Mouse (Mus musculus) lung, postnatal 25 days (tissue): ENCODE measurements around the gene Jdp2.
"Not testable (repeated sequence)": the region's sequence is repeated elsewhere in the genome, so short reads cannot be mapped to it uniquely, and the experiment has no call there.

Source experiments
- DNase-seq: peaks from one replicate; pipeline ENCODE4 v3.0.0; 2022; ENCODE audit warnings: low spot score

Gene Jdp2

DNA sequence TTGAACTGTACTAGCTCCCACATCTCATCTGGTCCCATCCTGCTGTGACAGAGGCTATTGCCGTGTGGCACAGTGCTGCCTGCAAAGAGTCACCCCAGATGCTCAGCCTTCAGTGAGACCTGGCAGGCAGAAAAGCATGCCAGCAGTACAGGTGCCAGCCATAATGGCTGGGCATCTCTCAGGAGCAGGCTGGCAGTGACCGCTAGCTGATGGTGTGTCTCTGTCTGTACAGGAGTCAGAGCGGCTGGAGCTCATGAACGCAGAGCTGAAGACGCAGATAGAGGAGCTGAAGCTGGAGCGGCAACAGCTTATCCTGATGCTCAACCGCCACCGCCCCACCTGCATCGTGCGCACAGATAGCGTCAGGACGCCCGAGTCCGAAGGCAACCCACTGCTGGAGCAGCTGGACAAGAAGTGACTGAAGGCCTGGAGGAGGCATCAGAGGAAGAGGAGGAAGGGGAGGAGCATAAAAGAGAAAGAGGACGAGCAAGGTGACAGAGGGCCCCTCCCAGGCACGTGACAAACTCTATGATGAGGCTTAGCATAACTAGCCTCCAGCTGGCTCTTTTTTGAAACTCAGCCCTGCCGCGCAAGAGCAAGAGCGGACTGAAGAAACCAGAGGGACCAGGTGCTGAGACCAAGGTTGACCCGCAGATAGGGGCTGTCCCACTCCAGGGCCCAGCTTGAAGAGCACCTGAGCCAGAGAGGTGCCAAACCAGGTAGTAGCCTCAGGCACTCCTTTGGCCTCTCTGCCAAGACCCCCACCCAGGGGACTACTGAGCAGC, 39.9 kb downstream of the Jdp2 start:
- DNase-seq, result no peak

GRCm38 (mm10) chr12:85639326-85640008, 40.6 kb downstream of the Jdp2 start:
- DNase-seq, result peak; percentile 90

- peak; percentile 37 for DNase-seq
Measured at GRCm38 (mm10) chr12:85640852-85641563, 42.2 kb downstream of the Jdp2 start.

DNA sequence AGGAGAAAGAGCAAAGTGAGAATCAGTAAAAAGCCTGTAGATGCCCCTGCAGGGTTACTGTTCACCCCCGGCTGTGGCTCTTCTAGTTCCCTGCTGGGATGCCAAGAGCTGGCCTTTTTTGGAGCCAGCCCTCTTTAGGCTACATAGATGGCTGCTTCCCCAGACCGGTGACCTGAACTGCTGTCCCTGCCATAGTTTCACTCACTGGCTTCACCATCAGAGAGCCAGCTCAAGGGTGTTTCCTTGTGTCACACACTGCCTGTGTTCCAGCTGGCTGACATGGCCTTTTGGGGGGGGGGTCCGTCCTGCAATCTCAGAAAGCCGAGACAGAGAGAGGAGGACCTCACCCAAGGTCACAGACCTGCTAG, 42.7 kb downstream of the Jdp2 start:
- no peak for DNase-seq

GRCm38 (mm10) chr12:85643735-85644134, 44.9 kb downstream of the Jdp2 start:
- peak; percentile 27 for DNase-seq

GRCm38 (mm10) chr12:85645664-85646063, 46.8 kb downstream of the Jdp2 start:
- DNase-seq, result peak; percentile 59

DNA sequence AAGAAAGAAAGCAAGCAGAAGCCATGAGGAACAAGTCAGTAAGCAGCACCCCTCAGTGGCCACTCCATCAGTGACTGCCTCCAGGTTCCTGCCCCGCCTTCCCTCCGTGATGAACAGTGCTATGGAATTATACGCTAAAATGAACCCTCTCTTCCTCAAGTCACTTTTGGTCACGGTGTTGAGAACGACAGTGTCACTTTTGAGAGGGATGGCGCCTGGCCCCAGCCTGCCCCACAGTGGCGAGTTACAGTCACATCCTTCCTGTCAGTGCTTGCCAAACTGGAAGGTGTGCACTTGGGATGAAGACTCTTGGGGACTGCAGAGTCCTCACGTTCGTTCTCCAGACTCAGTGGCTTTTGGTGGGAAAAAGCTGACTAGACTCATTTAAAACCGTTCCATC, 48.5 kb downstream of the Jdp2 start:
- DNase-seq, result peak; percentile 46

DNA sequence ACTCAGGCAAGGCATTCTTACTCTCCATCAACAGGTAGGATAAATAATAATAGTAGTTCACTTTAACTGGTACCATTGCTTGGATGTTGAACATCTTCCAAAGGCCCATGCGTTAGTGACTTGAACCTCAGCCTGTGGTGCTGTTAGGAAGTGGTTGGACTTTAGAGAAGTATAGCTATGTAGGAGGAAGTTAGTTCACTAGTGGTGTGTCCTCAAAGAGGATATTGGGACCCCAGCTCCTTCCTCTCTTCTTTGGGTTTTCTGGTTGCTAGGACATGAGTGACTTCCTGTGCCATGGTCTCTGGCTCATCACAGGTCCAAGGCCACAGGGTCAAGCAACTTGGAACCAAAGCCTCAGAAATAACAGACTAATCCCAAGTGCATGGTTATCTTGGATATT, 49.1 kb downstream of the Jdp2 start:
- DNase-seq, result no peak

DNA sequence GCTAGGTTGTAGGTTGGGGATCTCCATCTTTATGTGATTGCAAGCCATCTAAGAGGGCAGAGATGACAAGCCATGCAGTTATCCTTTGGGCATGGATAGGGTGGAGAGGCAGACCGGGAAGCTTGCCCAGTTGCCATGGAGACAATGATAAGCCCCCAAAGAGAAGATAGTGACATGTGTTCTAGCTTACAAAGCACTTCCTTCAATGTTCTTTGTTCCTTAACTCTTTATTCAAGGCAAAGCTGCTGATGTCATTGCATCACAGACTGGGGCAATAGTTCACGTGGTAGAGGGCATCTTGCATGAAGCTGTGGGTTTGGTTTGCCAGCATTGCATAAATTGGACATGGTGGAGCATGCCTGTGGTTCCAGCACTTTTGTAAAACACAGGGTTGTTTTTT, 60.5 kb downstream of the Jdp2 start:
- no peak for DNase-seq

- DNase-seq, result no peak
Measured at GRCm38 (mm10) chr12:85660855-85661254, 62.0 kb downstream of the Jdp2 start.

- DNase-seq, result not testable (repeated sequence)
Measured at GRCm38 (mm10) chr12:85662232-85662631, 63.4 kb downstream of the Jdp2 start.

DNA sequence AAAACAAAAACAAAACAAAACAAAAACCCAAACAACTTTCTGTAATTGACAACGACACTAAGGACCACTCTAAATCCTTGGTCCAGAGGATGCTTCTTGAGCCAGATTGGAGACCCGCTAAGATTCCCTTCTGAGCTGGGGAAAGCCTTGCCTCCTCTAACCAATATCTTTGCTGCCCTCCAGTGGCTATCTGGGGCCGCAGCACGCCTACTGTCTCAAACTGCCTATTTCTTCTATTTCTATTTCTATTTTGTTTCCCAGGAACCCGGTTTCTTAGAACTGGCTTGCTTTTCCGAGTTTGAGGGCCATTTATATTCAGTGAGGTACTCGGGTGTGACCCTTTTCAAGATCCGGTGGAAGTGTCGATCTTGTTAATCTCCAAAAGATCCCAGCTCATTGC, 64.1 kb downstream of the Jdp2 start:
- DNase-seq, result peak; percentile 77

DNA sequence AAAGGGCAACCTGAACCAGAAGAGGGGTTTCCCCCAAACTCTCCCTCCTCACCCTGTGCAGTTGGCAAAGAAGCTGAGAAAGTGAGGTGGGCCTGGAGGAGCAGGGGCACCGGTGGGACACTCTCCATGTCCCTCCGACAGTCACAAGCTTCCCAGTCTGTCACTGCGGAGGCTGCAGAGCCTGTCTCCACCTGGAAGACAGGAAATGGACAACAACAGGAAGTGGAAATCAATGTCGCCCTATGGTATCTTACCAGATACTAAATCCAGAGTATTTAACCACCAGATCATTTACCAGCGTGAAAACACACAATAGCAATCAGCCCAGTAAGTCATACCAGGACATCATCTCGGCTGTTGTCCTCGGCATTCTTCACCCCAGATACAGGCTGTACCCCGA, 67.3 kb downstream of the Jdp2 start:
- DNase-seq, result no peak

- no peak for DNase-seq
Measured at GRCm38 (mm10) chr12:85667071-85667470, 68.2 kb downstream of the Jdp2 start.

DNA sequence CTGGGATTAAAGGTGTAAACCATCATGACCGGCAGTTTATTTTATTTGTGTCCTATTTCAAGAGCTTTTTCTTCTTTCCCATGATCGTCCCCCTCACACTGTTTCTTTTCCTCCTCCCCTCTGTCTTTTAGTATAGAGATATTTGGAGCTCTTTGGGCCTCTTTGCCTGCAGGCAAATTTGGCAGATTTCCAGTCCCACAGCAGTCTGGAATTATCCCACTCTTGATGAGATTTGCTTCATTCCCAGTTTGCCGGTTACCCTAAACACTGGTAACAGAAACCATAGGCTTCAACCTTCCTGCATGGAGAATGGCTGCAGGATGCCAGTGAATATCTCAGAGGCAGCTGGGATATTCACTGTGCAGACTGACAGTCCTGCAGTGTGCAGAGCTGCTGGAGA, 69.9 kb downstream of the Jdp2 start:
- no peak for DNase-seq

GRCm38 (mm10) chr12:85670080-85670479, 71.3 kb downstream of the Jdp2 start:
- DNase-seq, result no peak

DNA sequence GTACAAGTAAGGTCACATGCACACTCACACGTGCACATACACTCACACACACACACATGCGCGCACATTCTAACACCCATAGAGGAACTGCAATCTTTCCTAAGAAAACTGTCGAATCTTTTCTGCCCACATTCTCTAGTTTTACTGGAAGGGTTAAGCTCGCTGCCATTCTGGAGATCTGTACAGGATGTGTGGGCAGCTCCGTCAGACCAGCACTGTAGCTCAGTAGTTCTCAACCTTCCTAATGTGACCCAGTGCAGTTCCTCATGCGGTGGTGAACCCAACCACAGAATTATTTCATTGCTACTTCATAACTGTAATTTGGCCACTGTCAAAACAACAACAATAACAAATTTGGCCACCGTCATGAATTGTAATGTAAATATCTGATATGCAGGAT, 75.1 kb downstream of the Jdp2 start:
- no peak for DNase-seq

GRCm38 (mm10) chr12:85679117-85679516, 80.3 kb downstream of the Jdp2 start:
- no peak for DNase-seq

- DNase-seq, result no peak
Measured at GRCm38 (mm10) chr12:85679808-85680207, 81.0 kb downstream of the Jdp2 start.

DNA sequence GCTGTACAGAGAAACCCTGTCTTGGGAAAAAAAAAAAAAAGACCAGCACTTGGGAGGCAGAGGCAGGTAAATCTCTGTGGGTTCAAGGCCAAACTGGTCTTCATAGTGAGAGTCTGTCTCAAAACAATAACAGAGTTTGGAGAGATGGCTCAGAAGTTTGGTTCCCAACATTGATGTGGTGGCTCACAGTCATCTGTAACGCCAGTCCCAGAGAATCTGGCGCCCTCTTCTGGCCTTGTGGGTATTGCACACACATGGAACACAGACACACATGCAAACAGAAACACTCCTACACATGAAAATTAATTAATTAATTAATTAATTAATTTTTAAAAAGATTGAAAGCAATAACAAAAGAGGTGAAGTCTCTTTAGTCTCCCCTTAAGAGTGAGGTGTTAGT, 83.5 kb downstream of the Jdp2 start:
- DNase-seq, result no peak

GRCm38 (mm10) chr12:85684411-85685275, 85.8 kb downstream of the Jdp2 start:
- peak; percentile 76 for DNase-seq
